In the genomic region with DNA sequence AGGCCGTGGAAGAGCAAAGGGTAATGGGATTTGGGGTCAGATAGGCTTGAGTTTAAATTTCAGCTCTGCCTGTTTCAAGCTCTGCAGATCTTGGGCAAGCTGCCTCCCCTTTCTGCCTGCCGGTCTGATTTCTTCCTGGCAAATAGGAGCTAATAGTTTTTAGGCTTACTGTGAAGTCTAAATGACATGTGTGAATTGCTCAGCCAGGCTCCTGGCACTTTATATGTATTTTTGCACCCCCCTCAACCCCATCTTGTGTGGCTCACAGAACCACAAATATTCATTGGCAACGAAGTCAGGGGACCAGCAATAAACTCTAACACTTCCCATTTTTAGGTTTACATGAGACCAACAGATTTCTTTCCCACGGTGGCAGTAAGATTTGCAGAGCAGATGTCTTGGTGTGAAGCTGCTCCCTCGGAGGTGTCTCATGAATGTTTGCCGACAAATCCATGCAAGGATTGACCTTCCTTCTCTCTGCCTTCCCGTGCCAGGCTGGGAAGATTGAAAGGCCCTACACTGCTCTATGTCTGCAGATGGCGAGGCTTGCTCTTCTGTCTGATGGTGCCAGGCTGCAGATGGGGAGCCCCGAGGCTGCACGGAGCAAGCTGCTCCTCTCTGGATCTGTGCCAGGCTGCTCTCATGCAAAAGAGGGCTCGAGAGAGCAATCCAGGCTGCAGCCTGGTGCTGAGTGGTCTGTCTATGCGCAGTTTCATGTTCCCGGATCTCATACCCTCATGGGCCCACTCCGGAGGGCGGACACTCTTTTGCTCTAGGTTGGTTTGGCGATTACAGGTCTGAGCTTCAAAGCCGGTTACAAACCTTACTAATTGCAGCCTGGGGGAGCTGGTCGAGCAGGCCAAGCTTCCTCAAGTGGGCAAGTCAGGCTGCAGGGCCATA, we compare ENCODE assay signal across 8 mouse cellular contexts. TPM values are rescaled to one million over a fixed set of nuclear protein-coding genes. Genes with fewer than 3 reads are reported as not detected.
DNase-seq lines count a peak whose midpoint lies in the region; ATAC-seq and TF ChIP-seq lines count a peak whose summit lies in the region.

No protein-coding gene starts in this region.

- no peak overlapping the region for H3K27ac ChIP-seq in thymus, adult 2 months (ENCODE audit: control insufficient read depth, insufficient read depth, low read length)
- no peak overlapping the region for H3K27ac ChIP-seq in lung, postnatal 0 days (ENCODE audit: low read length)

- H3K4me3 ChIP-seq in thymus, adult 2 months (ENCODE audit: control insufficient read depth, insufficient read depth, low read length) = peak overlapping the region; percentile 57
- peak overlapping the region; percentile 25; the same call in 1 of the 2 replicates for H3K4me3 ChIP-seq in lung, postnatal 0 days (ENCODE audit: low read depth, low read length)

- H3K9ac ChIP-seq in lung, postnatal 0 days (replicated peaks; ENCODE audit: low read depth) = no peak overlapping the region

- H3K27me3 ChIP-seq in thymus, adult 2 months (ENCODE audit: control insufficient read depth, insufficient read depth, low read length) = no peaks in the 10 kb centered on the region
- H3K27me3 ChIP-seq in lung, postnatal 0 days (replicated peaks; ENCODE audit: insufficient read depth, low read length) = peaks cover 5% of the 10 kb centered on the region; the same call in 1 of the 2 replicates

- intact Hi-C loops in heart, postnatal 14 days (cut with DNase I) = no loop called here

- H3K4me1 ChIP-seq in thymus, adult 2 months (replicated peaks; ENCODE audit: control insufficient read depth, insufficient read depth, low read length) = peaks cover 30% of the 10 kb centered on the region
- H3K4me1 ChIP-seq in lung, postnatal 0 days (ENCODE audit: insufficient read depth, low read depth, low read length) = peaks cover 8% of the 10 kb centered on the region; the same call in 1 of the 2 replicates

- DNase-seq in thymus, adult 2 months = no peak
- no peak for DNase-seq in thymus, postnatal 10 days (ENCODE audit: low spot score in 2 of 2)
- peak; percentile 93 for DNase-seq in cerebellum, postnatal 36 days
- DNase-seq in heart, postnatal 14 days = peak; percentile 22 to 42
- DNase-seq in layer of hippocampus, postnatal 10 days (ENCODE audit: low spot score in 2 of 2) = peak; percentile 82 to 85
- DNase-seq in lung, postnatal 0 days (ENCODE audit: low spot score) = peak; percentile 18
- DNase-seq in right cerebral cortex, postnatal 25 days = peak; percentile 46
- DNase-seq in yolk sac, embryonic 10.5 days (ENCODE audit: low spot score) = no peak

- H3K36me3 ChIP-seq in thymus, adult 2 months (ENCODE audit: control insufficient read depth, insufficient read depth, low read length) = no peaks in the 10 kb centered on the region
- H3K36me3 ChIP-seq in lung, postnatal 0 days (ENCODE audit: insufficient read depth, low read length) = no peaks in the 10 kb centered on the region

- TF ChIP-seq POLR2A in thymus, adult 2 months (IDR thresholded peaks at IDR 0.05; ENCODE audit: control insufficient read depth, extremely low read depth, insufficient read depth, low read length, poor library complexity) = no peak

- 16% methylated on average over 18 of the region's 18 CpGs for WGBS in thymus, adult 2 months
- WGBS in lung, postnatal 0 days = 22% methylated on average over 18 of the region's 18 CpGs

- H3K9me3 ChIP-seq in lung, postnatal 0 days (ENCODE audit: low read length) = no peaks in the 10 kb centered on the region

- ATAC-seq in lung, postnatal 0 days = peak; percentile 56

- TF ChIP-seq EP300 in lung, postnatal 0 days (IDR thresholded peaks at IDR 0.05) = no peak

- 0 out of 2 replicates have a peak, but pooled peaks have one; percentile 18 for TF ChIP-seq CTCF in thymus, adult 2 months (IDR thresholded peaks at IDR 0.05; ENCODE audit: borderline replicate concordance, control insufficient read depth, extremely low read depth, insufficient read depth, low read length, poor library complexity)
- TF ChIP-seq CTCF in lung, postnatal 0 days (IDR thresholded peaks at IDR 0.05) = no peak

- peak overlapping the region; percentile 78 for H3K4me2 ChIP-seq in lung, postnatal 0 days (replicated peaks; ENCODE audit: low read depth, low read length)

RNA-seq across cellular contexts. Expression of a gene that starts 23.0 kb away (rescaled TPM):
- polyA plus RNA-seq in thymus, adult 2 months (2012; rRNA removed) = 61.1 and 81.3 TPM in 2 replicates
- total RNA-seq in heart, postnatal 14 days (2021) = 10 to 100 TPM; 38.9 to 42.2 TPM
- total RNA-seq in layer of hippocampus, postnatal 10 days (2021) = 10 to 100 TPM; 22.2 to 23.9 TPM
- polyA plus RNA-seq in lung, postnatal 0 days (2015; fragmentation: Nextera tagmentation; extraction: Ambion mirVana) = 63.7 and 69.0 TPM in 2 replicates

RNA-seq across cellular contexts. Expression of a gene that starts 57.4 kb away (rescaled TPM):
- 0.15 and 0.16 TPM in 2 replicates for polyA plus RNA-seq in thymus, adult 2 months (2012; rRNA removed)
- under 1 TPM in 1 of 2 experiments, not detected in 1; 0.19 TPM for total RNA-seq in heart, postnatal 14 days (2021)
- under 1 TPM; 0.18 to 0.46 TPM for total RNA-seq in layer of hippocampus, postnatal 10 days (2021)
- 0.12 and 0.21 TPM in 2 replicates for polyA plus RNA-seq in lung, postnatal 0 days (2015; fragmentation: Nextera tagmentation; extraction: Ambion mirVana)

RNA-seq across cellular contexts. Expression of a gene that starts 57.7 kb away (rescaled TPM):
- polyA plus RNA-seq in thymus, adult 2 months (2012; rRNA removed) = 18.0 and 20.9 TPM in 2 replicates
- total RNA-seq in heart, postnatal 14 days (2021) = 10 to 100 TPM; 18.6 to 19.1 TPM
- total RNA-seq in layer of hippocampus, postnatal 10 days (2021) = 10 to 100 TPM; 29.4 to 30.5 TPM
- 32.8 and 35.6 TPM in 2 replicates for polyA plus RNA-seq in lung, postnatal 0 days (2015; fragmentation: Nextera tagmentation; extraction: Ambion mirVana)

Comparison
In these comparisons a context has a peak if more than half of its experiments do, and no peak if none do; other contexts are left out.
1. DNase-seq: peak in cerebellum, postnatal 36 days (2 of 2), heart, postnatal 14 days (2 of 2), layer of hippocampus, postnatal 10 days (2 of 2), lung, postnatal 0 days (single experiment) and right cerebral cortex, postnatal 25 days (single experiment); none in thymus, adult 2 months (single experiment), thymus, postnatal 10 days (0 of 2) and yolk sac, embryonic 10.5 days (single experiment).